In genomic region chr2:91377038-91377437, GRCm38 (mm10) we compare ENCODE assay signal across 15 mouse cellular contexts.
DNase-seq lines count a peak whose midpoint lies in the region; ATAC-seq lines count a peak whose summit lies in the region.
"Had no signal": no experiment of that assay in that cellular context is flagged by ENCODE, and none has a peak within 500 bp of the region (broad histone marks: within the 10 kb centered on the region; RNA-seq: fewer than 3 reads in every experiment).

No protein-coding gene starts in this region.

- no peak for DNase-seq in heart, postnatal 36 days
- no peak for DNase-seq in lung, postnatal 25 days (ENCODE audit: low spot score)
- DNase-seq in embryo, embryonic 11 days: peak; percentile 22
- DNase-seq in left cerebral cortex, postnatal 10 days (ENCODE audit: extremely low spot score in 1 of 2, low spot score in 2 of 2): no peak
- DNase-seq: cerebellum, adult 18-20 months; lung, postnatal 14 days; right cerebral cortex, postnatal 4 days; thymus, postnatal 36 days had no signal

- H3K27ac ChIP-seq in heart, embryonic 13.5 days (replicated peaks): no peak overlapping the region
- H3K27ac ChIP-seq in lung, embryonic 16.5 days (ENCODE audit: low read length): no peak overlapping the region
- 0 out of 2 replicates have a peak overlapping the region, but pooled peaks have one; percentile 2 for H3K27ac ChIP-seq in limb, embryonic 15.5 days
- H3K27ac ChIP-seq: liver, embryonic 12.5 days had no signal

- no peak overlapping the region for H3K9ac ChIP-seq in heart, embryonic 13.5 days
- no peak overlapping the region for H3K9ac ChIP-seq in lung, embryonic 16.5 days (ENCODE audit: low read length)
- no peak overlapping the region for H3K9ac ChIP-seq in limb, embryonic 15.5 days
- H3K9ac ChIP-seq: embryonic facial prominence, embryonic 13.5 days; liver, embryonic 12.5 days had no signal

- H3K9me3 ChIP-seq in heart, embryonic 13.5 days: no peaks in the 10 kb centered on the region
- H3K9me3 ChIP-seq in lung, embryonic 16.5 days (ENCODE audit: control insufficient read depth, low read length): no peaks in the 10 kb centered on the region
- H3K9me3 ChIP-seq in limb, embryonic 15.5 days: no peaks in the 10 kb centered on the region
- H3K9me3 ChIP-seq: embryonic facial prominence, embryonic 13.5 days; G1E; liver, embryonic 12.5 days had no signal

- H3K4me1 ChIP-seq in heart, embryonic 13.5 days: peaks cover 16% of the 10 kb centered on the region
- H3K4me1 ChIP-seq in lung, embryonic 16.5 days (replicated peaks; ENCODE audit: control insufficient read depth, insufficient read depth, low read length): peaks cover 6% of the 10 kb centered on the region
- H3K4me1 ChIP-seq in limb, embryonic 15.5 days: peaks cover 5% of the 10 kb centered on the region; the same call in 1 of the 2 replicates

- H3K27me3 ChIP-seq in heart, embryonic 13.5 days (replicated peaks): no peaks in the 10 kb centered on the region
- no peaks in the 10 kb centered on the region for H3K27me3 ChIP-seq in lung, embryonic 16.5 days (ENCODE audit: control insufficient read depth, insufficient read depth, low read depth, low read length)
- no peaks in the 10 kb centered on the region for H3K27me3 ChIP-seq in limb, embryonic 15.5 days
- H3K27me3 ChIP-seq: embryonic facial prominence, embryonic 13.5 days; liver, embryonic 12.5 days had no signal

- intact Hi-C loops in heart, postnatal 36 days (cut with DNase I): no loop called here
- intact Hi-C loops in left cerebral cortex, postnatal 10 days (cut with DNase I): no loop called here

- no peaks in the 10 kb centered on the region for H3K36me3 ChIP-seq in heart, embryonic 13.5 days
- no peaks in the 10 kb centered on the region for H3K36me3 ChIP-seq in lung, embryonic 16.5 days (ENCODE audit: control insufficient read depth, insufficient read depth, low read length)
- H3K36me3 ChIP-seq in limb, embryonic 15.5 days: no peaks in the 10 kb centered on the region
- H3K36me3 ChIP-seq: embryonic facial prominence, embryonic 13.5 days; G1E; liver, embryonic 12.5 days had no signal

- peak overlapping the region; percentile 16; the same call in 1 of the 2 replicates for H3K4me2 ChIP-seq in heart, embryonic 13.5 days
- H3K4me2 ChIP-seq in lung, embryonic 16.5 days (ENCODE audit: low read depth, low read length): no peak overlapping the region
- H3K4me2 ChIP-seq in limb, embryonic 15.5 days: no peak overlapping the region
- H3K4me2 ChIP-seq: embryonic facial prominence, embryonic 13.5 days; liver, embryonic 12.5 days had no signal

- ATAC-seq in heart, embryonic 13.5 days (ENCODE audit: extremely low read depth, insufficient number of reproducible peaks, low FRiP score, low TSS enrichment): no peak
- 0 out of 2 replicates have a peak, but pooled peaks have one; percentile 26 for ATAC-seq in lung, embryonic 16.5 days (ENCODE audit: low read depth)
- no peak for ATAC-seq in limb, embryonic 15.5 days (ENCODE audit: insufficient number of reproducible peaks, low FRiP score, low TSS enrichment, low read depth)
- no peak for ATAC-seq in megakaryocyte progenitor cell, adult 5-6 weeks (replicated peaks; ENCODE audit: poor library complexity)
- ATAC-seq: liver, embryonic 12.5 days had no signal

- 43% methylated on average over 7 of the region's 7 CpGs for WGBS in heart, embryonic 13.5 days
- WGBS in lung, embryonic 16.5 days: 45% methylated on average over 7 of the region's 7 CpGs
- WGBS in limb, embryonic 15.5 days: 32% methylated on average over 7 of the region's 7 CpGs

- H3K4me3 ChIP-seq in heart, embryonic 13.5 days: no peak overlapping the region
- no peak overlapping the region for H3K4me3 ChIP-seq in lung, embryonic 16.5 days (ENCODE audit: low read length)
- no peak overlapping the region for H3K4me3 ChIP-seq in limb, embryonic 15.5 days
- H3K4me3 ChIP-seq: embryonic facial prominence, embryonic 13.5 days; liver, embryonic 12.5 days had no signal
